Mouse (Mus musculus) regulatory T cell (primary cell): ENCODE data around the gene Med13l.

Source experiments
- in situ Hi-C: fragments of 300-600 bp; cut with MboI, MseI; formaldehyde crosslinking; loops from one replicate; pipeline ENCODE4 v1.15.1; 2025; ENCODE audit warnings: high pct_unique_total_duplicates

The Med13l gene

DNA sequence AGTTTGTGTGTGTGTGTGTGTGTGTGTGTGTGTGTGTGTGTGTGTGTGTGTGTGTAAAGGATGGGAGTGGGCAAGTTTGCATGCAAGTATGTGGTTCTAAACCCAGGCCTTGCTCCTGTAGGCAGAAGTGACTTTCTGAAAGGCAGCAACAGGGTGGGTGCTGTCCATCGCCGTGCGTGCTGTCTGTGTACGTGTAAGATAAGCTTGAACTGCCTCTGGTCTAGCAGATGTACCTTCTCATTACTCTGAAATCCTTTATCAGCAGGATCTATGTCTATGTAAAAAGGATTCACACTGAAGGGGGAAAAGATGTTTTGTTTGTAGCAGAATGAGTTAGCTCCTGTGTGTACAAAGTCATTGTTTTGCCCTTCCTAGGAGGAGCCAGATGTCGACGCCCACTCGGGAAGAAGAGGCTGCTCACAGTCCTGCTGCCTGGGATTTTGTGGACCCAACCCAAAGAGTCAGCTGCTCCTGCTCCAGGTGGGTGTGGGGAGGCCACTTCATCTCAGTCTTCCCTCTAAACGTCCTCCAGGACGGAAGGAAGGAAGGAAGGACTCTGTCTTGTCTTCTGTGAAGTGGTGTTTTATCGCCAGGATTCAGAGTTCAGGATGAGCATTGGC, 165.5 kb downstream of the Med13l start:
- in situ Hi-C loops: loop anchor here (10.0 kb wide), 1 partner anchor 1101 kb away; no protein-coding TSS in a partner anchor

DNA sequence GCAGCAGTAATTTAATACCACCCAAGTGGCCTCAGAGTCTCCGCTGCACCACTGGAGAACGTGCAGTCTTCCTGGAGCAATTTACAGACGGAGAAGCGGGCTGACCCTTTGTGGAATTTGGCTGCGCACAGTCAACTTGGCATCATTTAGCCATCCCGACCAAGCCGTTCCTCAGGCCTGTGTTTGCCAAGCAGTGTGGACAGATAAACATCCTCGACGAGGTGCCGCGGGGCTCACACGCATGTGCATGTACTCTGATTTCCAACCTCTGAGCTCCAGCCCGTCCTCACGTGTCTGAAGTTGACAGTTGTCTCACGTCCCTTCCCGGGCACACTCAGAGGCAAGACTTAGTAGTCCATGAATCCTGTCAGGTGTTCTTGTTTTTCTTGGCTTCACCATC, 166.9 kb downstream of the Med13l start:
- in situ Hi-C loops: loop anchor here (10.0 kb wide), 1 partner anchor 1103 kb away; no protein-coding TSS in a partner anchor

DNA sequence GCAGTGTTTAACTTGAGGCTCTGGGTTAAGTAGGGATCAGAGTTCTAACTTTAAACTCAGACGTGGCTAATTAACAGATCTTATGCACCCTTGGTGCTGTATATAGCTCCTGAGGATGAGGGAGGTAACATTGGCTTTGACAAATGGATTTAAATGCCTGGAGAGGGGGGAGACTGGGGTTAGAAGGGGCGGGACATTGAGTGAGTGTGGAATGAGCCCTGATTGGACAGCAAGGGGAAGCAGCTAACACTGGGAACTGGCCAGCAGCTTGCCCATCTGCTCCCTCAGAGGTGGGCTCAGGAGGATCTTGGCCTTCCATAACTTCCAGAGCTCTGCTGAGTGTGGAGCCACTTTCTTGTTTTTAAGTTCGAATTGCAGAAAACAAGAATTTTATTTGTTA, 171.7 kb downstream of the Med13l start:
- in situ Hi-C loops: no loop called here

GRCm38 (mm10) chr5:118732651-118733050, 172.2 kb downstream of the Med13l start:
- in situ Hi-C loops: no loop called here

DNA sequence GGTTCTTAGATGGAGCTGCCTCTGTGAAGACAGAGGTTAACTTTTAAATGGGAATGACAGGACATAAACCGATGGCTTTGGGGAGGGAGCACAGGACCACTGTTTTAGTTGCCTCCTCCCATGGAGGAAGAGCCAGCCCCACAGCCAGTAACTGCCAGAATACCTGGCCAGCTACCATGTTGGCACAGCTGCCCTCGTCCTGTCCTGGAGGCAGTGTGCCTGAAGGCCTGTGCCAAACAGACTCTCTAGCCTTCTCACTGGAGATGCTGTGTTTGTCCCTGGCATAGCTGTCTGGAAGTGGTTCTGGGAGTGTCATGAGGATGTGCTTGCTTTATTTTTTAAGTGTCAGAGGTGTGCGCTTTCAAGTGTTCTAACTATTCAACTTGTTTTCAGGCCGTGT, 173.1 kb downstream of the Med13l start:
- in situ Hi-C loops: no loop called here

DNA sequence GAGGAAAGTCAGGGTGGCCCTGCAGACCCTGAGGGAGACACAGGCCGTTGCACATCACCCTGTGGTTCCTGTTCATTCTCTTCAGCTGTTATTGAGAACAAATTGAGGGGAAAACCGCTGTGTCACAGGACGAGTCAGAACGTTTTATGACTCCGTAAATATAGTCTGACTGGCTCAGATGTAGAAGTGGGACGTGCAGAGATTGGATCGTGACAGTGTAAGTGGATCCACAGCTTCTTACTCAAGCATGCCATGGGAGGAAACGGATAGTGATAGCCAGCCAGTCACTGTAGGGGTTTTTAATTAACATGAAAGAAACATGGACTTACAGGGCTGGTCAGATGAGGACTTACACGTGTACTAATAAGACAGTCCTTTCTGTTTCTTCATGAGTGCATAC, 174.0 kb downstream of the Med13l start:
- in situ Hi-C loops: no loop called here

- in situ Hi-C loops: no loop called here
These were observed 175.3 kb downstream of the Med13l start for GRCm38 (mm10) chr5:118735738-118736137.

- in situ Hi-C loops: no loop called here
These were observed 177.1 kb downstream of the Med13l start for GRCm38 (mm10) chr5:118737548-118737947.

DNA sequence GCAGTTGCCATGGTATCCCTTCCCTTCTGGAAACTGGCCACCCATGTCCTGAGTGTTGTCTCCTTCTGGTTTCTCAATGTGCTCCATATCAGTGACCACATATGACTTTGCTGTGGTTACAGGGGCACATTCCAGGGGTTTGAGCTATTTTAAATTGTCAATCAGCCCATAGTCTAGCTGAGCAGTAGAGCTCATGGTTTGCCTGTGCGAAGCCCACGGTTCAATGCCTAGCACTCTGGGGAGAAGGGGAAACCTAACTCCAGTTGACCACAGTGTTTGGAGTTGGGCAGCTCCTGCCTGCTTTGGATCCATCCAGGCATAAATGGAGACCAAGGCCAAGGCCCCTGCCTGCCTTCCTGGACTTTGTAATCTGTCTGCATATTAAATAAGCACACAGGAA, 182.6 kb downstream of the Med13l start:
- in situ Hi-C loops: no loop called here

GRCm38 (mm10) chr5:118747026-118747425, 186.5 kb downstream of the Med13l start:
- in situ Hi-C loops: no loop called here

- in situ Hi-C loops: no loop called here
These were observed 191.1 kb downstream of the Med13l start for GRCm38 (mm10) chr5:118751446-118752179.

DNA sequence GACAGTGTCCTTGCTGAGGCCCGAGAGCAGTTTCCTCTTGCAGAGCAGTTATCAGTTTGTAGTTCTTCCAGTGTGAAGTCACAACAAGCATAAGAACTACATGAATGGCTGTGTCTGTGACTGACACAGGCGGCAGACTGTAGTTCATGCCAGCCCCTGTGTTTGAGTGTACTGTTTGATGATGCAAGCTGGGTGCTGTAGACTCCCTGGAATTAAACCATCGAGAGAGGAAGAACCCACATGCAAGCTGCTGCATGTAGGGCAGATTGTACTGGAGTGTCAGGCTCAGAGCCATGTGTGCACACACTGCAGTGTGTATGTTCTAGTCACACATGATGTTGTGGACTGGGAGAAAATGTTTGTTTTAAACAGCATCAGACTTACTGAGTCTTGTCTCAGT, 192.4 kb downstream of the Med13l start:
- in situ Hi-C loops: no loop called here

DNA sequence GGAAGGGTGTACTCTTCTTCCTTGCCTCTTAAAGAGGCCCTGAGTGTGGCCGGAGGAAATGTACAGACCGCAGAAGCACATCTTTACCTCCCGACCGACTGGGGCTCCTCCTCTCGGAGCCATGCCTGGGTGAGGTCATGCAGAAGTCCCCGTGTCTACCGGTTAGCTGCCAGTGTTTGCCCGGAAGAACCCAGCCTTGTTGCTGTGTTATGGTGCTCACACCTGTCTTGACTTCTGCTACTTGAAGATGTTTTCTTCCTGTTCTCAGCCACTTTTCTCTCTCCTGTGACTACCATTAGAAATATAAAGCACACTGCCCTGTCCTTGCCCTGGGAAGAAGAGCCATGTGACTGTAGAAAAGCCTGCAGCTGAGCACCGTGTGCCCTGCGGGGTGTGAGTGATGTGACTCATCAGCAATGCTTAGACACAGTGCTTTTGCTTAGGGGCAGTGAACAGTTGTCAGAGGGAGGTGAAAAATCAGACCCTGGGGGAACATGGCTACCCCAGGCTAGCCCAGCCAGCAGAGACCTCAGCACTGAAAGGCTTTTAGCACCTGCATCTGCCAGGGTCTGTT, 193.1 kb downstream of the Med13l start:
- in situ Hi-C loops: no loop called here

DNA sequence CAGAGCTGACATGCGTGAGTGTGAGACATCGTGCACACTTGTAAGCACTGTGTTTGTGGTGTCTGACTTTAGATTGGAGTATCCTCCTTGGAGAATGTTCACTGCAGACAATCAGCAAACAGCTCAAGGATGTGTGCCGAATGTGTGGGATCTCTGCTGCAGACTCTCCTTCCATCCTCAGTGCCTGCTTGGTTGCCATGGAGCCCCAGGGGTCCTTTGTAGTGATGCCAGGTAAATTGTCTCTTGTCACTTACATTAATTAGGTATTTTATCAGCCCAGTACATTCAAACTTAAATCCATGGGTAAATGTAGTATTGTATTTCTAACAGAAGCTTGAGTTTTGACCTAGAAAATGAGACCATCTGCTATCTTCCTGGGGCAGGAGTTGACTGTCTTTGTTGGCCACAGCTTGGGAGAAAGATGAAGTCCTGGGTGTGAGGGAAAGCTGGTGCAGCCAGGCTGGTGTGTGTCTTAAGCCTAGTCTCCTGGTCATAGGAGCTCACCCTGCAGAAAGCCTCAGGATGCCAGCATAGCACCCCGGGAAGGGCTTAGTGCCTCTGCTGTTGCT, 193.8 kb downstream of the Med13l start:
- in situ Hi-C loops: no loop called here

DNA sequence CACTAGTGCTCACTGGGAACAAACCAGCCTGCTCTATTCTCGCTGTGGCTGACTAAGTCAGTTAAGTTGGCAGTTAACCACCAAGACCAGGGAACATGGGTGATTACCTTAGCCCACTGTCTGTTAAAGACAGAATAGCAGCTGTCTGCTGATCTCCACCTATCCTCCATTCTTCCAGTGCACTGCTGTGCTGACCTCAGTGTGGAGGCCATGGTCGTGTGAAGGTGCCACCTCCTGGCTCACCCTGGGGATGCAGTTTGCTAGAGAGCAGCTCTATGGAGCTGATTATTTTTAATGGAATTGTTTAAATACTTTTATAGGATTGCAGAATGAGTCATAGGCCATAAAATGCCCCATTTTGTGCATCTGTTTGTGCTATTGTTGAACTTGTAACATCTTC, 195.6 kb downstream of the Med13l start:
- in situ Hi-C loops: no loop called here

DNA sequence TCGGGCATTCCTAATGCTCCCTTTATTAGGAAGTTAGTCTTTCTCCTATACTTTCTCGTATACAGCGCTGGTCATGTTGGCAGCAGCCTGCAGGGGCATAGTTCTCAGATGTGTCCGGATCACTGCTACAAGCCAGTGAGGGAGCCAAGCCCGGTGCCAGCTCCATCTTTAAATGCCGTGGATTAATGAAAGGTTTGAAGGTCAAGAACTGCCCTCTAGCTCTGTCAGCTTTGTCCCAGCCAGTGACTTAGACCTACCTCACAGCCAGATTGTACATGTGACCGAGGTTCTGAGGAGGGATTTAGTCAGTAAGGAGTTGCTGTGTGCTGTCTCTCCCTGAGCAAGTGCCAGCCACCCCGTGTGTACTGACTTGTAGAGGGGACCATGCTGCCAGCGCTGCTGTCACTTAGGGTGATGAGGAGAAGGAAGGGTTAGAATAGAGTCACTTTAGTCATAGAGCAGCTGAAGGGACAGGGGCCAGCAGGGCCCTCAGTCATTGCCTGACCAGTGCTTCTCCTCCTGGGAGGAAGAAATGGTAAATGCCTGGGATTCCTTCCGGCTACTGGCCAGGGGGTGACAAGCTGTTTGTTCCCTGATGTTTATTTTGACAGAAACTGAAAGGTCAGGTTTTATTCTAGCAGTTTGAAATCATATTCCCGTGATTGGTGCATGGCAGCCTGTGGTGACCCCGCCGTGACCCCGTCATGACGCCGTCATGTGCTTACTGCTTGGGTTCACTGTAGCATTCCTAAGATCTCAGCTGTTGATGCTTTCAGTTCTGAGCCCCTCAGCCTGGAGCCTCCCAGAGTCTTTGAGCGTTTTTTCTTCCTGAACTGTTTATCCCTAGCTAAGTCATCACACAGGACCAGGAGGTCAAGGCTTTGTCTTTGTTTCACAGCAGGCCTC, 197.2 kb downstream of the Med13l start:
- in situ Hi-C loops: no loop called here

DNA sequence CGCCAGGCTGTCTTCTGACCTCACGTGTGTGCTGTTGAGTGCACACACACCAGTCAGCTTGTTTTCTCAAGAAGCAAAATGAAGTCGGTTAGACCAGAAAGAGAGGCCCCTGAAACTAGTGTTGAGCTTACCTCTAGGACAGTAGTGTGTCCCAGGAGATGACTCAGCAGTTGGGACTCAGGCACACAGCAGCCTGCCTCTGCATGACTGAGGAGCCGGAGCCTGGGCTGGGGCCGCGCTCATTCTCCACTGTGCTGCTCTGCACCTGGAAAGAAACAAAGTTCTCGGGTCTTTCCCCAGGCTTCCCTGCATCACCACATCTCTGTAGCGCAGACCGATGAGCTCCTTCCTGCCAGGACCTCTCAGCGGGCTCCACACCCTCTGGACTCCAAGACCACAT, 200.5 kb downstream of the Med13l start:
- in situ Hi-C loops: no loop called here

- in situ Hi-C loops: no loop called here
These were observed 202.2 kb downstream of the Med13l start for GRCm38 (mm10) chr5:118762499-118763185.

DNA sequence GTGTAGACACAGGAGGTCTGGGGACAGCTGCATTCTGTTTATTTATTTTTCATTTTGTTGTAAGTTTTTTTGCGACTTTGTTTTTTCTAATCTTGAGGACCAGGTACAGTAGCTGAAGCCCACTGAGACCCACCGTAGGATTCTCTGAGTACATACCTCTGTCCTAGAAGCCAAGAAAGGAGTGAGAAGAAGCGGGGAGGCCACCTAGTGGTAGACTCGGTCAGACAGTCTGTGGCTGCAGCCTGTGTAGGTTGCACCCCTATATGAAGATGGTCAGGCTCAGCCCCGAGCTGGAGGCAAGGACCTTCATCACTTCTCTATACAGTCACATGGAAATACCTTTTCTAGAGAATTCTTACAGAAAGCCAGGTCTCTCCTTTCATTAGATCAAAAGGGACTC, 202.9 kb downstream of the Med13l start:
- in situ Hi-C loops: no loop called here

DNA sequence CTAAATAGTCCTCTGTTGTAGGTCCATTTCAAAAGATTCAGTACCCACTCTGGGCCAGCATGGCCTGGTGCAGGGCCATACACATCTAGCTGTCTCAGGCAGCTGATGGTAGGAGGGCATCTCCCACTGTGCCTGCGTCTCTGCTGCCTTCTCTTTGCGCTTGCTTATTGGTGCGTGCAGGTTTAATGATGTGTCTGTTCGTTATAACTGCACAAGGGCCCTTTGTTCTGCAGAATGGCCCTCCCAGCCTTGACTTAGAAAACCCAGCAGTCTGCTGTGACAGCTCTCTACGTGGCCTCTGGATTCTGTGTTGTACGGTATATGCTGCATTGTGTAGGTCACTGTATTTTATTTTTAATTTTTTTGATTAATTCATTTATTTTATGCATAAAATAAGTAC, 208.7 kb downstream of the Med13l start:
- in situ Hi-C loops: no loop called here

- in situ Hi-C loops: no loop called here
These were observed 213.4 kb downstream of the Med13l start for GRCm38 (mm10) chr5:118773866-118774265.
